Mouse (Mus musculus) embryonic fibroblast, embryonic 13.5 days (primary cell): Measurements from ENCODE around the gene Hrh3.

Experiments used
- CTCF ChIP-seq: IDR thresholded peaks from 2 replicates; pipeline ENCODE4 v1.5.1; 2011; ENCODE audit warnings: mild to moderate bottlenecking, control low read depth, low read length, moderate library complexity, borderline replicate concordance; ENCODE audit not compliant: insufficient read depth
- POLR2A ChIP-seq: IDR thresholded peaks from 2 replicates; pipeline ENCODE4 v1.6.1; 2011; ENCODE audit warnings: low read depth, mild to moderate bottlenecking, control low read depth, low read length, moderate library complexity

GRCm38 (mm10) chr2:180118661-180119438 lies 14.6 kb upstream of the Hrh3 start, which contains the start of gene Osbpl2:
- TF ChIP-seq CTCF = no peak
- TF ChIP-seq POLR2A = peak; percentile 37; the same call in 1 of the 2 replicates
